Mouse (Mus musculus): Measurements from ENCODE around the gene Atxn1.

The Atxn1 gene

DNA sequence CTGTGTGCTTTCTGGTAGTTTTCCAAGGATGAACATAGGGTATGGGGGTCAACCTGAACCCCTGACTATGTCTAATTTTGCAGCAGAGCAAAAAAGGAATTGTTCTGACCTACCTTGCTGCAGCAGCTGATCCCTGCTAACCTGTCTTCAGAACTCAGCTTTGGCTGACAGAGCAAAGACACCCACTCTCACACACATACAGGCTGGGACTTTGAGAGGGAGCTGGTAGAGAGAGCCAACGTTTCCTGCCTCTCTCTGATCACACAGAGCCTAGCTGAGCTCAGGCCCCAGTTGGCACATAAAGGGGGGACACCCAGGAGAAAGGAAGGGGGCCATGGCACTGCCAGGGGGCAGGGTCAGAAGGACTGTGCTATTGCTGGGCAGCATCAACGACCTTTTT, 356.9 kb downstream of the Atxn1 start:
- no peak for DNase-seq (ENCODE audit: extremely low spot score, low read depth, low spot score)

DNA sequence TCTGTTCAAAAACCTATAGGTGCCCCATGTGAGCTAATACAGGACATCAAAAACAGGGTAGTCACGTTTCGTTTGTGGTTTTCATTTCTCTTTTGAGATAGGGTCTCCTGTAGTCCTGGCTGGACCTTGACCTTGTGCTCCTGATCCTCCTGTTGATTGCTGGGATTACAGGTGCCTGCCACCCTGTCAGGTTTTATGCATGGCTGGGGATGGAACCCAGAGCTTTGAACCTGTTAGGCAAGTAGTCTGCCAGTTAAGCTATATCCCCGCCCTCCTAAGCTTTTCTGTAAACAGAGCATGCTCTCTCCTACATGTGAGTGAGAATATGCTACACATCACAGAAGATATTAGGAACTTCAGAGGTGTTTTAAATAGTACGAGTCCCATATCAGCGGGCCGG, 361.2 kb downstream of the Atxn1 start:
- no peak for DNase-seq (ENCODE audit: extremely low spot score, low read depth, low spot score)

DNA sequence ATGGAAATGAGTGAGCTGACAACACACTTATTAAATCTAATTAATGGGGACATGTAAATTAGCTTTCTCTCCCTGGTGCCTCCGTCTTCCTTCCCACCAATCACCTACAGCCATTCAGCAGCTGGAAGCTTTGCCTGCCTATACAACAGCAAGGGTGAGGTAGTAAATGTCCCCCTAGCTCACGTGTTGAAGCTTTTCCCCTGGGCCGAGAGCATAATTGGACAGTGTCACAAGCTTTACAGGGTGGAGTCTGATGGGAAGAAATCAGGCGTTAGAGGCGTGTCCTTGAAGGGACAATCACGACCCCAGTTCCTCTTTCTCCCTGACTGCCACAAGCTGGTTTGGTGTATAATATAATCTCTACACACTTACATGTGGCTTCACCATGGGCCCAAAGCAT, 364.4 kb downstream of the Atxn1 start:
- DNase-seq (ENCODE audit: extremely low spot score, low read depth, low spot score), result no peak

GRCm38 (mm10) chr13:45599831-45600230, 365.0 kb downstream of the Atxn1 start:
- no peak for DNase-seq (ENCODE audit: extremely low spot score, low read depth, low spot score)

GRCm38 (mm10) chr13:45595416-45595815, 369.4 kb downstream of the Atxn1 start:
- no peak for DNase-seq (ENCODE audit: extremely low spot score, low read depth, low spot score)

DNA sequence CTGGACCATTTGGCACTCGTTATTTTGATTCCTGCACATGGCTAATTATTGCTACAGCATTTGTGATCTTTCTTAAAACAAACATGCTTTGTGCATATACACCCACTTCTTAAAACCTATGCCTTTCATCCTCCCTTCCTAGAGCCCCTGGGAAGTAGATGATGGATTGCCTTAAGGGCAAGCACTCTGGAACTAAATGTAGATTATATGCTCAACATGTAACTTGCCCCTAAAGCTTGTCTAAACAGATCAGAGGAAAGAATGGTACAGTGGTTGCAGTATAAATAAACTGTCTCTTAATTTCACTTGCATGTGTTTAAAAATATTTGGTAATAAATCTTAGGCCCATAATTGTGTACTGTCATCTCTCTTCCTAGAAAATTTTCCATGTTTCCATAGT, 370.9 kb downstream of the Atxn1 start:
- DNase-seq (ENCODE audit: extremely low spot score, low read depth, low spot score), result no peak

- DNase-seq (ENCODE audit: extremely low spot score, low read depth, low spot score), result no peak
Measured at GRCm38 (mm10) chr13:45590898-45591297, 373.9 kb downstream of the Atxn1 start.

GRCm38 (mm10) chr13:45583061-45583460, 381.7 kb downstream of the Atxn1 start:
- no peak for DNase-seq (ENCODE audit: extremely low spot score, low read depth, low spot score)

- no peak for DNase-seq (ENCODE audit: extremely low spot score, low read depth, low spot score)
Measured at GRCm38 (mm10) chr13:45582294-45582693, 382.5 kb downstream of the Atxn1 start.

- no peak for DNase-seq (ENCODE audit: extremely low spot score, low read depth, low spot score)
Measured at GRCm38 (mm10) chr13:45579751-45580150, 385.1 kb downstream of the Atxn1 start.

GRCm38 (mm10) chr13:45577784-45578183, 387.0 kb downstream of the Atxn1 start:
- no peak for DNase-seq (ENCODE audit: extremely low spot score, low read depth, low spot score)

DNA sequence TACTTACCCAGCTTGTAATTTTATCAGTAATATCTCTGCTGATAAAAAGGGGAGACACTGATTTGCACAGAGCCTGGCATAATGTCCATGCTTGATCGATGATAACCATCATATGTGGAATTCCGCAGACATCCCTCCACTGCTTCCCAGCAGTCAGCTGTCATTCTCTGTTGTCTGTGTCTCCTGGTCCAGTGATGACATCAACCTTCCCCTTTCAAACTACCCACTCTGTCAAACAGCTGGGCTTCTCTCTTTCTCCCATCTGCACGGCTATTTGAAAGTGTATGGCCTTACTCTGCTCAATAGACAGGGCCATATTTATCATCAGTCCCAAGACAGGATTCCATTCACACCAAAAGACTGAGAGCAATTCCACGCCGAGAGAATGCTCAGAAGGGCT, 387.4 kb downstream of the Atxn1 start:
- no peak for DNase-seq (ENCODE audit: extremely low spot score, low read depth, low spot score)

- no peak for DNase-seq (ENCODE audit: extremely low spot score, low read depth, low spot score)
Measured at GRCm38 (mm10) chr13:45576185-45576584, 388.6 kb downstream of the Atxn1 start.

DNA sequence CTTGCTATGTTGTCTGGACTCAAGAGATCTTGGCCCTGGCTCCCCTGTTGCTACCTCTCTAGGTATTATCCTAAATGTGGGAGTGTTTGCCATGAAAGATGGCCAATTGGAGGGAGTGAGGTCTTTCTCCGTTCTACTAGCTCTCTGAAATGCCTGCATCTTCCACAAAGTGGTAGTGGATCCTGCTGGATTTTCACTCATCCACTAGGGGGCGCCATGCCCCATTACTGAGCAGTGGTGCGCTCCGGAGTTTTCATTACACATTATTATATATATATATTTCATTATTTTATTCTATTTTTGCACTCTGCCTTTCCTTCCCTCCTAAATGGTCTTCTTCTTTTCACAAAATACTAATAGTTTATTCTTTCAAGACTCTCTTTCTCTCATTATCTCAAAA, 392.0 kb downstream of the Atxn1 start:
- DNase-seq (ENCODE audit: extremely low spot score, low read depth, low spot score), result no peak

DNA sequence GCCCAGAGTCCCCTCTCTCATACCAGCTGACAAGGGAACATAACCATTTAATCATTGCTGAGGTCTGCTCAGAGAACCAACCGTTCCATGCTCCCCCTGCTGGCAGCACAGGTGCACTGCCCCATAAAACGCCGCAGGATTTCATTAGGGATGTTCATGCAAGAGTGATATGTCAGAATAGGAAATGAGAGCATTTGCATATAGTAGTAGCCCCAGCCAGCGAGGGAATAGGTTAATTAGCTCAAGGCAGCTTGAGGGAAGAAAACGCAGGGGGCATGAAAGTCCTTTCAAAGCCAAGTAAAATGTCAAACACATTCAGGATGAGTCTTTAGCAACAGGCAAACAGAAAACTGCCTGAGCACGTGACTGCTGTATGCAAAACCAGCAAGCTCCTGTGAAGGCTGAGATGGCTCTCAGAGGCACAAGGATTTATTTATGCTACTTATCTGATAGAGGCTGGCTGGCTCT, 393.0 kb downstream of the Atxn1 start:
- peak; percentile 69 for DNase-seq (ENCODE audit: extremely low spot score, low read depth, low spot score)

DNA sequence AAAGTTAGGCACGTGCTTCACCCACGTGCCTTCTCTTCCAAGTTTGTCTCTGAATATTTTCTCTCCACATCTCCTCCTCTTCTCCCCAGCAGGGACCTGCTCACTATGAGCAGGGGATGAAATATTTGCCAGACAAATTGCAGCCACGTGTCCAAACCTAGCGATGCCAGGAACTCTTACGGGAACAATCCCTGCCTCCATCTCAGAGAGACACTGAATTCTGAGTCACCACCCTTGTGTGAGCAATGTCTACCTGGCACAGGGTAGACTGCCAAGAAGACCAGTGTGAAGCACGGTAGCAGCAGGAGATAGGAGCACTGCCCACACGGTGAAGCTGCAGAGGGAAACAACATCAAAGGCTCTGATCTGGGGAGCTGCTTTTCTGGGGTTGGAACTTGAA, 394.9 kb downstream of the Atxn1 start:
- DNase-seq (ENCODE audit: extremely low spot score, low read depth, low spot score), result no peak

- DNase-seq (ENCODE audit: extremely low spot score, low read depth, low spot score), result no peak
Measured at GRCm38 (mm10) chr13:45564946-45565345, 399.9 kb downstream of the Atxn1 start.

DNA sequence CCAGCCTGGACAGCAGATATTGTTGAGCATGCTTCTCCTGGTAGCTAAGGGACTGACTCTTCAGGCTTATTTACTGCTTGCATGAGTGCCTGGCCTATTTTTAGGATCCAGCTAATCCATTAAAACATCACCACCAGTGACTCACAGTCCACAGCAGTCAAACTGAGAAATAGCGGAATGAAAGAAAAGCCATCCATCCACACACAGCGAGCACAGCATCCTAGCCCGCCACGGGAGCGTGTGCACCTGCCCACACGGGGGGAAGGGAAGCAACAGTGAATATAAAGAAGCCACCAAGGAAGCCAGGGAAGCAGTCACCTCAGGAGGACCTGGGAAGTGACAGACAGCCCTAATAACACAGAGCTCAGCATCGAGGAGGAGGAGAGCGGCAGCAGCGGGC, 402.8 kb downstream of the Atxn1 start:
- no peak for DNase-seq (ENCODE audit: extremely low spot score, low read depth, low spot score)

- DNase-seq (ENCODE audit: extremely low spot score, low read depth, low spot score), result no peak
Measured at GRCm38 (mm10) chr13:45560543-45560942, 404.3 kb downstream of the Atxn1 start.

GRCm38 (mm10) chr13:45559258-45559657, 405.6 kb downstream of the Atxn1 start:
- DNase-seq (ENCODE audit: extremely low spot score, low read depth, low spot score), result no peak

- DNase-seq (ENCODE audit: extremely low spot score, low read depth, low spot score), result no peak
Measured at GRCm38 (mm10) chr13:45558367-45558766, 406.4 kb downstream of the Atxn1 start.

DNA sequence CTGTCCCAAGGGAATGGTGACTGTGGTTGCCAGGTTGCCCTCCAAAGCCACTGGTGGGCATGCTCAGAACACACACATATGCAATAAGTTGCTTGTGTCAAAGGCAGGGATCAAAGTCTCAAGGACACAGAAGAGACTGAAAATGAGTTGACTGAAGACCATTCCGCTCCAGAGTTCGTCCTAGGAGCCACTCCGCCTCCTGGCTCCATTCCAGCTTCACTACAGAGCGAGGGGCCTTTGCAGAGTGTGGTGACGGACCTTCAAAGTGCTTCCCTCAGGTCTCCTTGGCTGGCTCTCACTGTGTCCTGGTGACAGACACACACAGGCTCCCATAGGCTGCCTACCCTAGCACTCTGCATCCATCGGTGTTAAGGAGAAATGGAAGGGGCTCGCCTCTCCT, 411.1 kb downstream of the Atxn1 start:
- no peak for DNase-seq (ENCODE audit: extremely low spot score, low read depth, low spot score)

- DNase-seq (ENCODE audit: extremely low spot score, low read depth, low spot score), result no peak
Measured at GRCm38 (mm10) chr13:45547549-45547948, 417.3 kb downstream of the Atxn1 start.

DNA sequence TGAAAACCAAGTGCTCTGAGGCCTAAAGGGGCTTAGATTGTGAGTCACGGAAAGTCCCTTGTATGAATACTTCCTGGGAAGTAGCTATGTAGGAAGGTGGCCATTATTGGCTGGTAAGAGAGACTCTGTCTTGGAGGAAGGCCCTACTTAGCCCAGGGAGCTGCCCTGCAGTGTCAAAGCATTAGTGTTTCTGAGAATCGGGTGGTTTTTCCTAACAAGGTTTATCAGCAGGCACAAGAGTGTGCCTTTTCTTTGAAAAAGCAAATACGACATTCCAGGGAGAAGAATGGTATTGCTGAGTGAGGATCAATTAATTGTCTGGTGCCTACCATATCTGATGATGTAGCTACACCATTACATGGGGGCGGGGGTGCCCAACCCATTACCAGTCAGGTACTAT, 417.9 kb downstream of the Atxn1 start:
- no peak for DNase-seq (ENCODE audit: extremely low spot score, low read depth, low spot score)
